25 mouse cellular contexts compared by ENCODE assay signal in genomic region chr10:82997460-82997859, GRCm38 (mm10).
"Had no signal": no experiment of that assay in that cellular context is flagged by ENCODE, and none has a peak within 500 bp of the region (broad histone marks: within the 10 kb centered on the region; RNA-seq: fewer than 3 reads in every experiment).

No protein-coding gene starts in this region.

- H3K4me2 ChIP-seq: heart, embryonic 11.5 days; heart, embryonic 13.5 days; heart, embryonic 15.5 days; hindbrain, embryonic 13.5 days; hindbrain, embryonic 15.5 days; kidney, embryonic 15.5 days; limb, embryonic 13.5 days; limb, embryonic 15.5 days had no signal

- H3K27me3 ChIP-seq: heart, embryonic 15.5 days; hindbrain, embryonic 13.5 days; hindbrain, embryonic 15.5 days; kidney, embryonic 15.5 days; limb, embryonic 13.5 days; limb, embryonic 15.5 days had no signal

- H3K36me3 ChIP-seq: heart, embryonic 15.5 days; hindbrain, embryonic 13.5 days; hindbrain, embryonic 15.5 days; kidney, embryonic 15.5 days; limb, embryonic 15.5 days had no signal

- ATAC-seq: hindbrain, postnatal 0 days; intestine, embryonic 16.5 days had no signal

- H3K27ac ChIP-seq: gastrocnemius, adult 2 months; heart, adult 2 months; heart, embryonic 13.5 days; heart, embryonic 15.5 days; hindbrain, embryonic 13.5 days; hindbrain, embryonic 15.5 days; hindbrain, postnatal 0 days; kidney, embryonic 15.5 days; kidney, postnatal 0 days; limb, embryonic 13.5 days; limb, embryonic 15.5 days had no signal

- H3K4me3 ChIP-seq: gastrocnemius, adult 2 months; heart, adult 2 months; heart, embryonic 13.5 days; heart, embryonic 15.5 days; hindbrain, embryonic 13.5 days; hindbrain, embryonic 15.5 days; kidney, embryonic 15.5 days; limb, embryonic 13.5 days; limb, embryonic 15.5 days had no signal

- DNase-seq: gastrocnemius, adult 2 months; gastrocnemius, postnatal 10 days; gastrocnemius, postnatal 25 days; heart, adult 11 months; heart, adult 2 months; heart, postnatal 14 days; heart, postnatal 36 days; kidney, adult 11 months; kidney, adult 8-10 months; kidney, postnatal 14 days; kidney, postnatal 36 days; layer of hippocampus, adult 9-11 months; layer of hippocampus, postnatal 36 days; left cerebral cortex, postnatal 4 days had no signal

- H3K9ac ChIP-seq: heart, embryonic 13.5 days; heart, embryonic 15.5 days; hindbrain, embryonic 13.5 days; hindbrain, embryonic 15.5 days; kidney, embryonic 15.5 days; limb, embryonic 13.5 days; limb, embryonic 15.5 days had no signal

- H3K9me3 ChIP-seq: heart, embryonic 13.5 days; heart, embryonic 15.5 days; hindbrain, embryonic 13.5 days; hindbrain, embryonic 15.5 days; kidney, embryonic 15.5 days; limb, embryonic 13.5 days; limb, embryonic 15.5 days had no signal
